Mouse (Mus musculus) midbrain, embryonic 13.5 days (tissue): Measurements from ENCODE around the gene Fads1. TPM values are rescaled to one million over a fixed set of nuclear protein-coding genes. Genes with fewer than 3 reads are reported as not detected.
"Not testable (repeated sequence)": the region's sequence is repeated elsewhere in the genome, so short reads cannot be mapped to it uniquely, and the experiment has no call there.

Experiments used
- ATAC-seq: fragments of 200-750 bp; cut with Nextera tagmentation; 2 replicates; pipeline ENCODE4 v1.8.0; 2017; ENCODE audit warnings: mild to moderate bottlenecking, moderate TSS enrichment, moderate library complexity
- H3K27ac ChIP-seq: fragments of 300-500 bp; sonication (generic); 2 replicates; pipeline ENCODE4 v1.5.1; 2015; ENCODE audit warnings: inconsistent platforms, mild to moderate bottlenecking, moderate library complexity
- H3K27me3 ChIP-seq: fragments of 300-500 bp; sonication (generic); 2 replicates; pipeline ENCODE4 v1.6.1; 2015; ENCODE audit warnings: mild to moderate bottlenecking, inconsistent platforms
- H3K36me3 ChIP-seq: fragments of 300-500 bp; sonication (generic); 2 replicates; pipeline ENCODE4 v1.6.1; 2015; ENCODE audit warnings: mild to moderate bottlenecking, inconsistent platforms
- H3K4me1 ChIP-seq: fragments of 300-500 bp; sonication (generic); replicated peaks from 2 replicates; pipeline ENCODE4 v1.6.1; 2015; ENCODE audit warnings: inconsistent platforms
- H3K4me2 ChIP-seq: fragments of 300-500 bp; sonication (generic); replicated peaks from 2 replicates; pipeline ENCODE4 v1.6.1; 2015; ENCODE audit warnings: moderate library complexity, mild to moderate bottlenecking, inconsistent platforms
- H3K4me3 ChIP-seq: fragments of 300-500 bp; sonication (generic); replicated peaks from 2 replicates; pipeline ENCODE4 v1.5.1; 2015; ENCODE audit warnings: mild to moderate bottlenecking, inconsistent platforms
- H3K9ac ChIP-seq: fragments of 300-500 bp; sonication (generic); replicated peaks from 2 replicates; pipeline ENCODE4 v1.6.1; 2015; ENCODE audit warnings: mild to moderate bottlenecking, inconsistent platforms
- H3K9me3 ChIP-seq: fragments of 300-500 bp; sonication (generic); 2 replicates; pipeline ENCODE4 v1.6.1; 2016; ENCODE audit warnings: mild to moderate bottlenecking, inconsistent platforms
- WGBS: fragments of 180-500 bp; shearing (Covaris S2); methylation state at CpG from one replicate; pipeline ENCODE4 v1.1.7; 2015; 5-methylcytosine and 5-hydroxymethylcytosine counted together
- polyA plus RNA-seq: library from polyadenylated mRNA; unstranded; fragments of >200 nt; fragmentation: Nextera tagmentation; extraction: Ambion mirVana; gene quantifications from 2 replicates; pipeline ENCODE4 v1.2.1, GENCODE M21; 2015

Gene Fads1
- polyA plus RNA-seq = 173 and 178 TPM in 2 replicates

DNA sequence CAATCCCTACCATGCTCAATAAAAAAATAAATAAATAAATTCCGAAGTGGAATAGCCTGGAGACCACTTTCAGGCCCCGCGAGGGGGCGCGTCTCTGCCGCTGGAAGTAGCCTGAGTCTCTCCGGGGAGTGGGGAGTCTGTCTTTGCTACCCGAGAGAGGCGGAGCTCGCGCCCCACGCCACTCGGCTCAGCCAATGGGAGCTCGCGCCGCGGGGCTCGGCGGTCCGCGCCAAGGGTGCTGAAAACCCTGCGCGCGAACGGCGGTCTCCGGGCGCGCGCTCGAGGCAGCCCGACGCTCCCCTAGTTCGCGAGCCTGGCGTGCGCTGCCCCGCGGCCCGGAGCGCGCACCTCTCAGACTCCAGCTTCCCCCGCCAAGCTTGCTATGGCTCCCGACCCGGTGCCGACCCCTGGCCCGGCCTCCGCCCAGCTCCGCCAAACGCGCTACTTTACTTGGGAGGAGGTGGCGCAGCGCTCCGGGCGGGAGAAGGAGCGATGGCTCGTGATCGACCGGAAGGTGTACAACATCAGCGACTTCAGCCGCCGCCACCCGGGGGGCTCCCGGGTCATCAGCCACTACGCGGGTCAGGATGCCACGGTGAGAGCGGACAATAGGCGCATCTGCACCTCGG, at the start of gene Fads1:
Gene Fads1 (plus strand): TSS at position 219 of the 629 bp plus-strand sequence.
- H3K9ac ChIP-seq = peak within 1 kb of the TSS; percentile 89
- H3K4me1 ChIP-seq = peaks cover 40% of the 10 kb centered on the region
- H3K9me3 ChIP-seq = no peaks in the 10 kb centered on the region
- H3K4me3 ChIP-seq = peak within 1 kb of the TSS; percentile 63
- H3K27ac ChIP-seq = peak within 1 kb of the TSS; percentile 91
- WGBS = 0% methylated on average over 70 of the region's 70 CpGs
- peak; percentile 96 for ATAC-seq
- H3K36me3 ChIP-seq = peaks cover 30% of the 10 kb centered on the region
- no peaks in the 10 kb centered on the region for H3K27me3 ChIP-seq
- H3K4me2 ChIP-seq = peak within 1 kb of the TSS; percentile 91

GRCm38 (mm10) chr19:10134692-10135091, 48.0 kb upstream of the Fads1 start:
- H3K4me3 ChIP-seq = no peak overlapping the region
- H3K36me3 ChIP-seq = no peaks in the 10 kb centered on the region
- 57% methylated on average over 2 of the region's 2 CpGs for WGBS
- no peak overlapping the region for H3K27ac ChIP-seq
- H3K4me2 ChIP-seq = no peak overlapping the region
- H3K9ac ChIP-seq = no peak overlapping the region
- H3K27me3 ChIP-seq = no peaks in the 10 kb centered on the region
- H3K9me3 ChIP-seq = no peaks in the 10 kb centered on the region
- no peak for ATAC-seq
- H3K4me1 ChIP-seq = no peaks in the 10 kb centered on the region

- ATAC-seq = no peak
- 86% methylated on average over 5 of the region's 5 CpGs for WGBS
Measured at GRCm38 (mm10) chr19:10137423-10137822, 45.3 kb upstream of the Fads1 start.

DNA sequence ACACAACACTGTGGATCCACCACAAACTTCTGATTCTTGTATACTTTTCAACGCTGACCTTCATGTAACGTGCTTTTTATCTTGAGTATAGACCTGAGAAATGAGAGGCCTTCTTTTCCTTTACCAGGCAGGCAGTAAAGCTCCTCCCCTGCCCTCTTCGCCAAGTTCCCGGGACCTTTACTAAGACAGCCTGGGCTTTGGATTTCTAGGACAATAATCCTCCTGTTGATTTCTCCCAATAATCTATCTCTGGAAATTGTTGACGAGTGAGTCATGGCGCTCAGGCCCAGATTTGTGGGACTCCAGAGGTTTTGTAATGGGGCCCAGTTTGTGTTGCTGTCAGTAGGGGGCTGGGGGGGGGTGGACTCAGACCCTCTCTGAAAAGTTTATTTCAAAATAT, 43.0 kb upstream of the Fads1 start:
- H3K27ac ChIP-seq = no peak overlapping the region
- no peaks in the 10 kb centered on the region for H3K4me1 ChIP-seq
- no peak overlapping the region for H3K9ac ChIP-seq
- no peak overlapping the region for H3K4me3 ChIP-seq
- H3K36me3 ChIP-seq = no peaks in the 10 kb centered on the region
- ATAC-seq = no peak
- H3K27me3 ChIP-seq = no peaks in the 10 kb centered on the region
- WGBS = 86% methylated on average over 6 of the region's 6 CpGs
- no peak overlapping the region for H3K4me2 ChIP-seq
- H3K9me3 ChIP-seq = no peaks in the 10 kb centered on the region

More at GRCm38 (mm10) chr19:10137423-10137822, 45.3 kb upstream of the Fads1 start:
- H3K36me3 ChIP-seq = no peaks in the 10 kb centered on the region
- H3K27ac ChIP-seq = no peak overlapping the region
- H3K4me1 ChIP-seq = no peaks in the 10 kb centered on the region
- no peaks in the 10 kb centered on the region for H3K27me3 ChIP-seq
- no peak overlapping the region for H3K4me3 ChIP-seq
- no peak overlapping the region for H3K9ac ChIP-seq
- no peaks in the 10 kb centered on the region for H3K9me3 ChIP-seq
- no peak overlapping the region for H3K4me2 ChIP-seq

- Histone ChIP-seq H3K27me3 (no peaks in the 10 kb centered on the region), H3K9me3 (no peaks in the 10 kb centered on the region), H3K27ac (no peak overlapping the region), H3K4me2 (no peak overlapping the region), H3K4me3 (no peak overlapping the region), H3K36me3 (no peaks in the 10 kb centered on the region), H3K9ac (no peak overlapping the region), H3K4me1 (no peaks in the 10 kb centered on the region)
- WGBS = 25% methylated on average over 2 of the region's 2 CpGs
- ATAC-seq = peak; percentile 56; the same call in 1 of the 2 replicates
Measured at GRCm38 (mm10) chr19:10143667-10144066, 39.0 kb upstream of the Fads1 start.

DNA sequence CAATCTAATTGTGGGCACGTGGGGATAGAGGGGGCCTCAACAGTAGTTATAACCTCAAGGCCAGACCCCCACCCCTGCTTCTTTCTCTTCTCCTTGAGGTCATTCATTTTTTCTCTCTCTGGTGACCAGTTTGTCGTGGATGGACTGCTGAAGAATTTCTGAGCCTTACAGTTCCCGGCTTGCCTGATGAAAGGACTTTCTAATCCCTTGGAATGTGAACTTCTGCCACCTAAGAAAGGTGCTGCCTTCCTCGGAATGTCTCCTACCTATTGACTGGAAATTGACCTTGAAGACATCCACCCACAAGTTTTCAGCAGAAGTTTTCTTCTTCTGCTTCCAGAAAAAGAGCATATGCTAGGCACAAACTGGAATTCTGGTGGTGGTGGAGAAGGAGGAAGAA, 38.2 kb upstream of the Fads1 start:
- Histone ChIP-seq H3K4me1 (no peaks in the 10 kb centered on the region), H3K27me3 (no peaks in the 10 kb centered on the region), H3K9me3 (no peaks in the 10 kb centered on the region), H3K27ac (no peak overlapping the region), H3K4me3 (no peak overlapping the region), H3K4me2 (no peak overlapping the region), H3K36me3 (no peaks in the 10 kb centered on the region), H3K9ac (no peak overlapping the region)
- WGBS = 55% methylated on average over 4 of the region's 4 CpGs
- no peak for ATAC-seq

- peaks cover 2% of the 10 kb centered on the region for H3K9me3 ChIP-seq
- H3K27ac ChIP-seq = no peak overlapping the region
- H3K9ac ChIP-seq = no peak overlapping the region
- 86% methylated on average over 6 of the region's 6 CpGs for WGBS
- H3K4me2 ChIP-seq = no peak overlapping the region
- H3K36me3 ChIP-seq = no peaks in the 10 kb centered on the region
- no peaks in the 10 kb centered on the region for H3K4me1 ChIP-seq
- no peak overlapping the region for H3K4me3 ChIP-seq
- no peak for ATAC-seq
- H3K27me3 ChIP-seq = no peaks in the 10 kb centered on the region
Measured at GRCm38 (mm10) chr19:10148555-10148954, 34.1 kb upstream of the Fads1 start.

- H3K4me3 ChIP-seq = no peak overlapping the region
- no peak overlapping the region for H3K27ac ChIP-seq
- no peak for ATAC-seq
- no peak overlapping the region for H3K4me2 ChIP-seq
- no peaks in the 10 kb centered on the region for H3K27me3 ChIP-seq
- 80% methylated on average over 3 of the region's 3 CpGs for WGBS
- no peak overlapping the region for H3K9ac ChIP-seq
- H3K9me3 ChIP-seq = peaks cover 4% of the 10 kb centered on the region
- no peaks in the 10 kb centered on the region for H3K4me1 ChIP-seq
- H3K36me3 ChIP-seq = no peaks in the 10 kb centered on the region
Measured at GRCm38 (mm10) chr19:10149189-10149588, 33.5 kb upstream of the Fads1 start.

DNA sequence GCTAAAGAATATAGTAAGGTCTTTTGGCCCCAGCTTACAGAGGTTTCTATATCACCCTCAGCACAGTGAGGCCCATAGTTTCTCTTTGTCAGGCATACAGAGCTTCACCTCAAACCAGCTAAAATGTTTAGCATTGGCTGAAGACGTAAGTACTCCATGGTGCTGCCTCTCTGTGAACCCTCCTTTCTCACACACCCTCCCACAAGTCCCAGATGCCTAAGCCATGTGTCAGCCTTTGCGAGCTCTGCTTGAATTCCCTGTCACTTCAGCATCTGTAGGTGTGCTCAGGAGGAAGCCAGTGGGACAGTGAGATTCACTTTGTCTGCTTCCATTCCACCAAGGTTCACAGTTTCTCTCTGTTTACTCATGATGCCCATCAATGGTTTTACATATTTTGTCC, 25.0 kb upstream of the Fads1 start:
- Histone ChIP-seq H3K36me3 (no peaks in the 10 kb centered on the region), H3K9ac (no peak overlapping the region), H3K27ac (no peak overlapping the region), H3K9me3 (peaks cover 4% of the 10 kb centered on the region), H3K27me3 (no peaks in the 10 kb centered on the region), H3K4me1 (no peaks in the 10 kb centered on the region), H3K4me3 (no peak overlapping the region), H3K4me2 (no peak overlapping the region)
- 76% methylated on average over 2 of the region's 2 CpGs for WGBS
- no peak for ATAC-seq

- no peak for ATAC-seq
Measured at GRCm38 (mm10) chr19:10163896-10164295, 18.8 kb upstream of the Fads1 start.

GRCm38 (mm10) chr19:10165928-10166327, 16.8 kb upstream of the Fads1 start:
- not testable (repeated sequence) for ATAC-seq, H3K27me3 ChIP-seq, H3K36me3 ChIP-seq, H3K4me3 ChIP-seq, H3K9me3 ChIP-seq, H3K4me1 ChIP-seq, H3K4me2 ChIP-seq, H3K27ac ChIP-seq, H3K9ac ChIP-seq
- WGBS = 83% methylated on average over 4 of the region's 4 CpGs

More at GRCm38 (mm10) chr19:10163896-10164295, 18.8 kb upstream of the Fads1 start:
- 98% methylated on average over 3 of the region's 3 CpGs for WGBS
- Histone ChIP-seq H3K27ac (no peak overlapping the region), H3K9me3 (no peaks in the 10 kb centered on the region), H3K36me3 (no peaks in the 10 kb centered on the region), H3K27me3 (no peaks in the 10 kb centered on the region), H3K9ac (no peak overlapping the region), H3K4me3 (no peak overlapping the region), H3K4me1 (no peaks in the 10 kb centered on the region), H3K4me2 (no peak overlapping the region)

DNA sequence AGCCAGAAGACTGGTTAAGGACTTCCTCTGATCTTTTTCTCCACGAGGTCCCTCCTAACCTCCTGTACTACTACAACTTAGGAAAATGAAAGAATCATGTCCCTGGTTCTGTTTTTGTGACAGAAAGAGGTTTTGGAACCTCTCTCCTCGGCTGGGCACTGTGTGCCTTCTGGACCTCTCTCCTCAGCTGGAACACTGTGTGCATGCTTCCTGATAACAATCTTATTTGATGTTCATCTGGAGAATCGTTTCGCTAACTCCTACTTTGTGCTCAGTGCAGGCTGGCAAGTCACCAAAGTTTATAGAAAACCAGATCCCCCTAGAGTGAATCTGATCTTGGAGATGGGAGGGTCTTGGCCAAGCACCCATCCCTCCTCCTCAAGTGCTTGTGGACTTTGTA, 15.6 kb upstream of the Fads1 start:
- no peak overlapping the region for H3K27ac ChIP-seq
- H3K4me1 ChIP-seq = no peaks in the 10 kb centered on the region
- no peak for ATAC-seq
- no peak overlapping the region for H3K4me2 ChIP-seq
- no peak overlapping the region for H3K9ac ChIP-seq
- no peaks in the 10 kb centered on the region for H3K27me3 ChIP-seq
- no peaks in the 10 kb centered on the region for H3K9me3 ChIP-seq
- H3K36me3 ChIP-seq = no peaks in the 10 kb centered on the region
- no peak overlapping the region for H3K4me3 ChIP-seq
- 88% methylated on average over 4 of the region's 4 CpGs for WGBS

DNA sequence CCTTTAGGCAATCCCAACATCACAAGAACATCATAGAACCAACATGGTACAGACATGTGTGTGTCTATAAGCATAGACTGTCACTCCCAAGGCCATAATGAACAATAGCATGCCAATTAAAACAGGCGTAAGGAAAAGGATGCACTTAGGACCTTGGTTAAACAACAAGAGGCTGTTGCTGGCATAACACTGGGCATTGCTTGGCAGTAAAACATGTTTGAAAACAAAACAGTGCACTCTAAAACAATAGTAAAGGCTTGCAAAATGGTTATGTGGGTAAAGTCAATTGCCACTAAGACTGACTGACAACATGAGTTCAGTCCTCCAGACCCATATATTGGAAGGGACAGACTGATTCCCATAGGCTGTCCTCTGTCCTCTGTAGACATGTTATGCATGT, 14.7 kb upstream of the Fads1 start:
- Histone ChIP-seq H3K4me3 (no peak overlapping the region), H3K27me3 (no peaks in the 10 kb centered on the region), H3K9ac (no peak overlapping the region), H3K4me1 (no peaks in the 10 kb centered on the region), H3K27ac (no peak overlapping the region), H3K4me2 (no peak overlapping the region), H3K9me3 (no peaks in the 10 kb centered on the region), H3K36me3 (no peaks in the 10 kb centered on the region)
- ATAC-seq = no peak
- WGBS = 98% methylated on average over 1 of the region's 1 CpGs
